Mouse (Mus musculus) hindbrain, embryonic 14.5 days (tissue): ENCODE measurements around the gene Osbp. TPM values are rescaled to one million over a fixed set of nuclear protein-coding genes. Genes with fewer than 3 reads are reported as not detected.

ENCODE experiments used
- ATAC-seq: fragments of 200-750 bp; cut with Nextera tagmentation; 2 replicates; pipeline ENCODE4 v1.8.0; 2017; ENCODE audit warnings: moderate number of reproducible peaks, mild to moderate bottlenecking, moderate TSS enrichment, moderate library complexity; ENCODE audit not compliant: low FRiP score
- DNase-seq: peaks from one replicate; pipeline ENCODE4 v3.0.0-alpha.2; 2015; ENCODE audit warnings: low spot score
- H3K27ac ChIP-seq: fragments of 300-500 bp; sonication (generic); 2 replicates; pipeline ENCODE4 v1.5.1; 2014; ENCODE audit warnings: mild to moderate bottlenecking, moderate library complexity
- H3K27me3 ChIP-seq: fragments of 300-500 bp; sonication (generic); 2 replicates; pipeline ENCODE4 v1.6.1; 2014; ENCODE audit warnings: mild to moderate bottlenecking, low read length, mixed read lengths; ENCODE audit not compliant: control insufficient read depth, insufficient read depth
- H3K36me3 ChIP-seq: fragments of 300-500 bp; sonication (generic); replicated peaks from 2 replicates; pipeline ENCODE4 v1.6.1; 2014; ENCODE audit not compliant: control insufficient read depth, insufficient read depth
- H3K4me1 ChIP-seq: fragments of 300-500 bp; sonication (generic); replicated peaks from 2 replicates; pipeline ENCODE4 v1.6.1; 2014; ENCODE audit warnings: antibody characterized with exemption, low read length, mixed read lengths; ENCODE audit not compliant: control insufficient read depth, insufficient read depth
- H3K4me2 ChIP-seq: fragments of 300-500 bp; sonication (generic); replicated peaks from 2 replicates; pipeline ENCODE4 v1.6.1; 2014; ENCODE audit warnings: mild to moderate bottlenecking, moderate library complexity
- H3K4me3 ChIP-seq: fragments of 300-500 bp; sonication (generic); replicated peaks from 2 replicates; pipeline ENCODE4 v1.5.1; 2014; ENCODE audit warnings: mild to moderate bottlenecking, low read length
- H3K9ac ChIP-seq: fragments of 300-500 bp; sonication (generic); 2 replicates; pipeline ENCODE4 v1.6.1; 2014
- H3K9me3 ChIP-seq: fragments of 300-500 bp; sonication (generic); 2 replicates; pipeline ENCODE4 v1.6.1; 2016; ENCODE audit warnings: low read length; ENCODE audit not compliant: control insufficient read depth
- WGBS: fragments of 180-500 bp; shearing (Covaris S2); extraction: QIAGEN DNeasy Blood & Tissue Kit; methylation state at CpG from one replicate; pipeline ENCODE4 v1.1.7; 2014; 5-methylcytosine and 5-hydroxymethylcytosine counted together
- polyA plus RNA-seq: library from polyadenylated mRNA; unstranded; fragments of >200 nt; fragmentation: Nextera tagmentation; extraction: Ambion mirVana; gene quantifications from 2 replicates; pipeline ENCODE4 v1.2.1, GENCODE M21; 2014

The Osbp gene
- polyA plus RNA-seq, 1 experiment from 2014 or later, result 6.9 TPM

GRCm38 (mm10) chr19:12001686-12002085 is 35.9 kb downstream of the Osbp start:
- ATAC-seq, result no peak
- DNase-seq, result no peak
- WGBS, result 29% methylated on average over 3 of the region's 3 CpGs
- Histone ChIP-seq H3K9me3 (no peaks in the 10 kb centered on the region), H3K4me3 (no peak overlapping the region), H3K27me3 (no peaks in the 10 kb centered on the region), H3K4me2 (no peak overlapping the region), H3K9ac (no peak overlapping the region), H3K27ac (no peak overlapping the region), H3K4me1 (peaks cover 7% of the 10 kb centered on the region), H3K36me3 (no peaks in the 10 kb centered on the region)

GRCm38 (mm10) chr19:12002125-12002524 is 36.4 kb downstream of the Osbp start:
- no peaks in the 10 kb centered on the region for H3K36me3 ChIP-seq
- H3K27ac ChIP-seq, result no peak overlapping the region
- peak overlapping the region; percentile 37 for H3K4me2 ChIP-seq
- H3K4me3 ChIP-seq, result peak overlapping the region; percentile 3; the same call in 1 of the 2 replicates
- H3K9ac ChIP-seq, result no peak overlapping the region
- ATAC-seq, result peak; percentile 10; the same call in 1 of the 2 replicates
- no peaks in the 10 kb centered on the region for H3K9me3 ChIP-seq
- peaks cover 7% of the 10 kb centered on the region for H3K4me1 ChIP-seq
- no peaks in the 10 kb centered on the region for H3K27me3 ChIP-seq
- 2% methylated on average over 11 of the region's 11 CpGs for WGBS
- DNase-seq, result peak; percentile 82

GRCm38 (mm10) chr19:12002791-12003190 is 37.0 kb downstream of the Osbp start:
- ATAC-seq (no peak), DNase-seq (no peak)
- Histone ChIP-seq H3K27ac (no peak overlapping the region), H3K36me3 (no peaks in the 10 kb centered on the region), H3K27me3 (no peaks in the 10 kb centered on the region), H3K9ac (no peak overlapping the region), H3K4me1 (peaks cover 7% of the 10 kb centered on the region), H3K4me2 (peak overlapping the region; percentile 37), H3K4me3 (peak overlapping the region; percentile 3; the same call in 1 of the 2 replicates), H3K9me3 (no peaks in the 10 kb centered on the region)
- 48% methylated on average over 14 of the region's 14 CpGs for WGBS

DNA sequence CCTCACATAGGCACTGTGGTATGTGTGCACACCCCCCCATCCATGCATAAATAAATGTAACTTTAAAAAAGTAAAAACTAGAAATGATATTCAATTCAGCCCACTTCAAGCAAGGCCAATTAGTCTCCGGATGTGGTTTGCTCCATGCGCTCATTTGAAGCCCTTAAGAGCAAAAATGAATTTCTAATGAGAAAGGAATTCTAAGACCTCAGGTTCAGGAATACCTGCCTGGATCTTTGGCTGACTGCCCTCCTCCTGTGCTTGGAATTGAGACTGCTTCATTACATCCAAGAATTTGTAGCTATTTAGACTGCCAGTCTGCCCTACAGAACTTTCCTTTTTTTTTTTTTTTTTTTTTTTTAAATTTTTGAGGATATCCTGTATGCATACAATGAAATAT is 37.8 kb downstream of the Osbp start:
- 88% methylated on average over 2 of the region's 2 CpGs for WGBS
- ATAC-seq, result no peak
- H3K4me3 ChIP-seq, result no peak overlapping the region
- no peaks in the 10 kb centered on the region for H3K9me3 ChIP-seq
- no peak for DNase-seq
- H3K36me3 ChIP-seq, result no peaks in the 10 kb centered on the region
- H3K9ac ChIP-seq, result no peak overlapping the region
- H3K4me2 ChIP-seq, result no peak overlapping the region
- H3K4me1 ChIP-seq, result peaks cover 7% of the 10 kb centered on the region
- H3K27me3 ChIP-seq, result no peaks in the 10 kb centered on the region
- H3K27ac ChIP-seq, result no peak overlapping the region

- DNase-seq, result no peak
- Histone ChIP-seq H3K27me3 (no peaks in the 10 kb centered on the region), H3K9me3 (no peaks in the 10 kb centered on the region), H3K27ac (peak overlapping the region; percentile 83), H3K9ac (peak overlapping the region; percentile 59), H3K36me3 (no peaks in the 10 kb centered on the region), H3K4me3 (peak overlapping the region; percentile 69), H3K4me2 (peak overlapping the region; percentile 69), H3K4me1 (peaks cover 7% of the 10 kb centered on the region)
- 54% methylated on average over 9 of the region's 9 CpGs for WGBS
- ATAC-seq, result no peak
These were observed 38.7 kb downstream of the Osbp start for GRCm38 (mm10) chr19:12004216-12005008.

- under 1% methylated on average over 41 of the region's 41 CpGs for WGBS
- Histone ChIP-seq H3K4me3 (peak overlapping the region; percentile 69), H3K4me2 (peak overlapping the region; percentile 69), H3K27ac (peak overlapping the region; percentile 83), H3K36me3 (no peaks in the 10 kb centered on the region), H3K9ac (peak overlapping the region; percentile 69), H3K4me1 (peaks cover 7% of the 10 kb centered on the region), H3K9me3 (no peaks in the 10 kb centered on the region), H3K27me3 (no peaks in the 10 kb centered on the region)
- DNase-seq (peak; percentile 100), ATAC-seq (peak; percentile 77)
These were observed 39.9 kb downstream of the Osbp start for GRCm38 (mm10) chr19:12005376-12006360.

GRCm38 (mm10) chr19:12006361-12006947 is 40.7 kb downstream of the Osbp start:
- DNase-seq, result peak; percentile 50
- H3K4me1 ChIP-seq, result peaks cover 7% of the 10 kb centered on the region
- ATAC-seq, result no peak
- H3K9me3 ChIP-seq, result no peaks in the 10 kb centered on the region
- H3K27me3 ChIP-seq, result no peaks in the 10 kb centered on the region
- peak overlapping the region; percentile 69 for H3K4me3 ChIP-seq
- H3K36me3 ChIP-seq, result no peaks in the 10 kb centered on the region
- peak overlapping the region; percentile 69 for H3K4me2 ChIP-seq
- peak overlapping the region; percentile 83 for H3K27ac ChIP-seq
- 2% methylated on average over 17 of the region's 17 CpGs for WGBS
- peak overlapping the region; percentile 69 for H3K9ac ChIP-seq

DNA sequence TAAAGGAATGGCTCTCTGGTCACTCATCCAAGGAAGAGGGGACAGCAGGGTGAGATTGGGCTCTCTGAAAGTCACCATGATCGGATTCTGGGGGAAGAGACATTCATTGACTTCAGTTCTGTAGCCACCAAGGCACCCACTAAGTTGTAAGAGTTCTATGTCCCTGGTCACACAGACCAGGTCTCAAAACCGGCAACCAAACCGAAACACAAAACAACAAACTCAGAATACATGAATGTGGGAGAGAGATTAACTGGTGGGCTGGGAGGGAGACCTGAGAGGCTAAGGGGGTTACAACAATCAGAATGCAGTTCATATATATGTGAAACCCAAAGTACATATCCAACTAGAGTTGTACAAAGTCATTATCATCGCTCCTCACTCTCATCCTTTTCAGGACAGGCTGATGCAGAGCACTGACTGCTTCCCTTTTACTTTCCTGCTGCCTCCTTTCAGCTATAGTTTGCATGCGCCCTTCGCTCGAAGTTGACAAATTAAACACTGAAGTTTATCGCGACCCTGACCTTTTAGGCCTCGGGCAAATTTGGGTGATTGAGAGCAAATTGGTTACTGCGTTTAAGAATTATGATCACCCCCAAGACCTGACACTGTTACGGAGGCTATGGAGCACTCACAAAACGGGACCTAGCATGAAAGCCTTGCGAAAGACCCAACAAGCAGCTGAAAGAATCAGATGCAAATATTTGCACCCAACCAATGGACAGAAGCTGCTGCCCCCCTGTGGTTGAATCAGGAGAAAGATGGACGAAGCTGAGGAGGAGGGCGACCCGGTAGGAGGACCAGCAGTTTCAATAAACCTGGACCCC is 41.6 kb downstream of the Osbp start:
- 9% methylated on average over 17 of the region's 17 CpGs for WGBS
- Histone ChIP-seq H3K27ac (no peak overlapping the region), H3K4me1 (peaks cover 7% of the 10 kb centered on the region), H3K9ac (peak overlapping the region; percentile 69; the same call in 1 of the 2 replicates), H3K27me3 (no peaks in the 10 kb centered on the region), H3K4me2 (peak overlapping the region; percentile 69), H3K4me3 (peak overlapping the region; percentile 69), H3K36me3 (no peaks in the 10 kb centered on the region), H3K9me3 (no peaks in the 10 kb centered on the region)
- no peak for ATAC-seq
- DNase-seq, result peak; percentile 30
